9 mouse cellular contexts compared by ENCODE assay signal in the genomic region with DNA sequence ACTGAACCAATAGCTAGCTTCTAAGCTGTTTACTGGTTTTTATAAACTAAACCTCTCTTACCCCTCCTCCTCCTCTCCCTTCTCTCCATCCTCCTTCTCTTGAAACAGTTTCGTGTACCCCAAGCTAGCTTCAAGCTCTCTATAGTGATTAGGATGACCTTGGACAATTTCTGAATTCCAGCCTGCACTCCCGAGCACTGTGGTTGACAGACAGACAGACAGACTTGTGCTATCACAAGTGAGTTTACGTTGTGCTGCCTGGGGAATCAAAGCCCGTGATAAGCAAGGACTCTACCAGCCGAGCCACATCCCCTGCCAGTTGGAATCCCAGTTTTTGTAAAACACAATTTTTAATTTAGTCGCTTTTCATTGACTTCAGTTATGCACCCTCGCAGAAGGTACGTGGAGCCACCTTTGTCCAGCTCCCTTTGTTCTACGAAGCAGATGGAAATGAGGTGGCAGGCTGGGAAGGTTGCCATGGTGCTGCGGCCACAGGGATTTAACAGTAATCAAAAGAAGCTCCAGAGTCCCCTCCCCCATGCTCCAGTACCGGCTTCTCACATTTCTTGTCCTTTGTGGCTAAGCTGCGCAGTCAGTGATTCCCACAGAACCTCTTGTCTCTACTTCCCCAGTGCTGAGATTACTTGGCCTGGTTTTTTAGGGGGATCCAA. TPM values are rescaled to one million over a fixed set of nuclear protein-coding genes. Genes with fewer than 3 reads are reported as not detected.
A peak's percentile ranks its signal among the peaks of the same experiment; 100 is the strongest.
DNase-seq lines count a peak whose midpoint lies in the region; ATAC-seq and TF ChIP-seq lines count a peak whose summit lies in the region.
"Had no signal": no experiment of that assay in that cellular context is flagged by ENCODE, and none has a peak within 500 bp of the region (broad histone marks: within the 10 kb centered on the region; RNA-seq: fewer than 3 reads in every experiment).

No protein-coding gene starts in this region.

- no peak for DNase-seq in kidney, adult 18-20 months
- peak; percentile 58 to 70 for DNase-seq in adrenal gland, postnatal 36 days
- peak; percentile 92 for DNase-seq in forebrain, embryonic 11.5 days (ENCODE audit: low spot score)
- peak; percentile 87 for DNase-seq in kidney, postnatal 0 days (ENCODE audit: low spot score)
- peak; percentile 95 for DNase-seq in midbrain, embryonic 10.5 days (ENCODE audit: low spot score)
- no peak for DNase-seq in natural killer cell, adult 2 months (ENCODE audit: low spot score in 2 of 2)

- no peaks in the 10 kb centered on the region for H3K27me3 ChIP-seq in kidney, embryonic 15.5 days
- no peaks in the 10 kb centered on the region for H3K27me3 ChIP-seq in forebrain, embryonic 11.5 days (ENCODE audit: control insufficient read depth, insufficient read depth, low read length)
- no peaks in the 10 kb centered on the region for H3K27me3 ChIP-seq in kidney, postnatal 0 days (ENCODE audit: insufficient read depth, low read length)
- no peaks in the 10 kb centered on the region for H3K27me3 ChIP-seq in midbrain, embryonic 10.5 days (ENCODE audit: low read depth, poor library complexity, severe bottlenecking)
- no peaks in the 10 kb centered on the region for H3K27me3 ChIP-seq in stomach, embryonic 15.5 days (replicated peaks)

- peak; percentile 74 for ATAC-seq in kidney, embryonic 15.5 days (replicated peaks; ENCODE audit: low FRiP score)
- peak; percentile 94 for ATAC-seq in forebrain, embryonic 11.5 days (replicated peaks; ENCODE audit: low FRiP score)
- ATAC-seq in kidney, postnatal 0 days (replicated peaks; ENCODE audit: low FRiP score, low read depth) = no peak; the same call in 1 of the 2 replicates
- no peak for ATAC-seq in stomach, embryonic 15.5 days (ENCODE audit: insufficient read depth, low FRiP score, low read depth)

- WGBS in kidney, embryonic 15.5 days = 15% methylated on average over 12 of the region's 12 CpGs
- 2% methylated on average over 12 of the region's 12 CpGs for WGBS in forebrain, embryonic 11.5 days
- WGBS in kidney, postnatal 0 days = 22% methylated on average over 12 of the region's 12 CpGs
- 3% methylated on average over 12 of the region's 12 CpGs for WGBS in midbrain, embryonic 10.5 days
- 17% methylated on average over 12 of the region's 12 CpGs for whole genome bisulfite sequencing in stomach, embryonic 15.5 days

- no peaks in the 10 kb centered on the region for H3K36me3 ChIP-seq in kidney, embryonic 15.5 days
- no peaks in the 10 kb centered on the region for H3K36me3 ChIP-seq in forebrain, embryonic 11.5 days (ENCODE audit: control insufficient read depth, insufficient read depth, low read length)
- H3K36me3 ChIP-seq in kidney, postnatal 0 days (ENCODE audit: insufficient read depth, low read length) = no peaks in the 10 kb centered on the region
- H3K36me3 ChIP-seq in midbrain, embryonic 10.5 days = no peaks in the 10 kb centered on the region
- no peaks in the 10 kb centered on the region for H3K36me3 ChIP-seq in stomach, embryonic 15.5 days

- H3K4me2 ChIP-seq in kidney, embryonic 15.5 days = peak overlapping the region; percentile 34
- H3K4me2 ChIP-seq in forebrain, embryonic 11.5 days (ENCODE audit: low read depth, low read length, severe bottlenecking) = peak overlapping the region; percentile 37; the same call in 1 of the 2 replicates
- H3K4me2 ChIP-seq in kidney, postnatal 0 days (ENCODE audit: low read length) = 0 out of 2 replicates have a peak overlapping the region, but pooled peaks have one; percentile 13
- peak overlapping the region; percentile 24; the same call in 1 of the 2 replicates for H3K4me2 ChIP-seq in stomach, embryonic 15.5 days

- no peak for TF ChIP-seq CTCF in kidney, postnatal 0 days (IDR thresholded peaks at IDR 0.05; ENCODE audit: low read depth)

- H3K9ac ChIP-seq in kidney, embryonic 15.5 days = no peak overlapping the region
- H3K9ac ChIP-seq in forebrain, embryonic 11.5 days (ENCODE audit: low read length) = peak overlapping the region; percentile 63
- peak overlapping the region; percentile 37; the same call in 1 of the 2 replicates for H3K9ac ChIP-seq in kidney, postnatal 0 days (ENCODE audit: low read depth, low read length)
- H3K9ac ChIP-seq in stomach, embryonic 15.5 days = no peak overlapping the region

- peak overlapping the region; percentile 9 for H3K27ac ChIP-seq in kidney, embryonic 15.5 days
- peak overlapping the region; percentile 99 for H3K27ac ChIP-seq in forebrain, embryonic 11.5 days (ENCODE audit: low read depth, low read length)
- no peak overlapping the region for H3K27ac ChIP-seq in kidney, postnatal 0 days
- peak overlapping the region; percentile 97 for H3K27ac ChIP-seq in midbrain, embryonic 10.5 days (replicated peaks)
- H3K27ac ChIP-seq in stomach, embryonic 15.5 days = peak overlapping the region; percentile 49

- H3K4me3 ChIP-seq in kidney, embryonic 15.5 days (replicated peaks) = no peak overlapping the region
- no peak overlapping the region; the same call in 1 of the 2 replicates for H3K4me3 ChIP-seq in forebrain, embryonic 11.5 days (ENCODE audit: low read depth, low read length)
- H3K4me3 ChIP-seq in kidney, postnatal 0 days (replicated peaks; ENCODE audit: low read depth, low read length) = no peak overlapping the region
- peak overlapping the region; percentile 38 for H3K4me3 ChIP-seq in midbrain, embryonic 10.5 days
- no peak overlapping the region for H3K4me3 ChIP-seq in stomach, embryonic 15.5 days (replicated peaks)

- H3K9me3 ChIP-seq in kidney, embryonic 15.5 days (replicated peaks) = no peaks in the 10 kb centered on the region
- H3K9me3 ChIP-seq in forebrain, embryonic 11.5 days (ENCODE audit: control insufficient read depth, low read length) = peaks cover 3% of the 10 kb centered on the region; the same call in 1 of the 2 replicates
- no peaks in the 10 kb centered on the region for H3K9me3 ChIP-seq in kidney, postnatal 0 days (replicated peaks; ENCODE audit: low read length)
- H3K9me3 ChIP-seq in midbrain, embryonic 10.5 days (replicated peaks) = peaks cover 9% of the 10 kb centered on the region
- H3K9me3 ChIP-seq in stomach, embryonic 15.5 days = no peaks in the 10 kb centered on the region

- H3K4me1 ChIP-seq in kidney, embryonic 15.5 days = peaks cover 34% of the 10 kb centered on the region
- H3K4me1 ChIP-seq in forebrain, embryonic 11.5 days (replicated peaks; ENCODE audit: control insufficient read depth, insufficient read depth, low read length) = peaks cover 31% of the 10 kb centered on the region
- H3K4me1 ChIP-seq in kidney, postnatal 0 days (replicated peaks; ENCODE audit: insufficient read depth, low read length) = peaks cover 15% of the 10 kb centered on the region
- H3K4me1 ChIP-seq in midbrain, embryonic 10.5 days = peaks cover 77% of the 10 kb centered on the region
- H3K4me1 ChIP-seq in stomach, embryonic 15.5 days = peaks cover 15% of the 10 kb centered on the region; the same call in 1 of the 2 replicates

RNA-seq across cellular contexts. Expression of gene Tuba1a, which starts 15.3 kb away (rescaled TPM):
- 854 and 1,029 TPM in 2 replicates for polyA plus RNA-seq in kidney, embryonic 15.5 days (2015; fragmentation: Nextera tagmentation; extraction: Ambion mirVana)
- total RNA-seq in adrenal gland, postnatal 36 days (2021) = 100 to 1,000 TPM in 1 of 2 experiments, 10 to 100 TPM in 1; 87.9 to 123 TPM
- 5,083 and 5,852 TPM in 2 replicates for polyA plus RNA-seq in forebrain, embryonic 11.5 days (2014; fragmentation: Nextera tagmentation; extraction: Ambion mirVana)
- 460 and 537 TPM in 2 replicates for polyA plus RNA-seq in kidney, postnatal 0 days (2015; fragmentation: Nextera tagmentation; extraction: Ambion mirVana)
- 4,467 and 6,520 TPM in 2 replicates for polyA plus RNA-seq in midbrain, embryonic 10.5 days (2016; fragmentation: Nextera tagmentation; extraction: Ambion mirVana)
- polyA plus RNA-seq in stomach, embryonic 15.5 days (2015; fragmentation: Nextera tagmentation; extraction: Ambion mirVana) = 915 and 964 TPM in 2 replicates

RNA-seq across cellular contexts. Expression of gene Gm49450, which starts 15.5 kb away (rescaled TPM):
- not detected in 2 replicates for polyA plus RNA-seq in kidney, embryonic 15.5 days (2015; fragmentation: Nextera tagmentation; extraction: Ambion mirVana)
- not detected for total RNA-seq in adrenal gland, postnatal 36 days (2021)
- not detected in 2 replicates for polyA plus RNA-seq in forebrain, embryonic 11.5 days (2014; fragmentation: Nextera tagmentation; extraction: Ambion mirVana)
- polyA plus RNA-seq in kidney, postnatal 0 days (2015; fragmentation: Nextera tagmentation; extraction: Ambion mirVana) = not detected in 2 replicates
- not detected in 2 replicates for polyA plus RNA-seq in midbrain, embryonic 10.5 days (2016; fragmentation: Nextera tagmentation; extraction: Ambion mirVana)
- polyA plus RNA-seq in stomach, embryonic 15.5 days (2015; fragmentation: Nextera tagmentation; extraction: Ambion mirVana) = not detected in 2 replicates
- total RNA-seq: left cerebral cortex, postnatal 14 days had no signal

RNA-seq across cellular contexts. Expression of gene Tuba1b, which starts 34.5 kb away (rescaled TPM):
- polyA plus RNA-seq in kidney, embryonic 15.5 days (2015; fragmentation: Nextera tagmentation; extraction: Ambion mirVana) = 1,698 and 1,797 TPM in 2 replicates
- 100 to 1,000 TPM; 252 to 276 TPM for total RNA-seq in adrenal gland, postnatal 36 days (2021)
- 2,366 and 2,605 TPM in 2 replicates for polyA plus RNA-seq in forebrain, embryonic 11.5 days (2014; fragmentation: Nextera tagmentation; extraction: Ambion mirVana)
- 903 and 1,010 TPM in 2 replicates for polyA plus RNA-seq in kidney, postnatal 0 days (2015; fragmentation: Nextera tagmentation; extraction: Ambion mirVana)
- polyA plus RNA-seq in midbrain, embryonic 10.5 days (2016; fragmentation: Nextera tagmentation; extraction: Ambion mirVana) = 2,448 and 2,588 TPM in 2 replicates
- polyA plus RNA-seq in stomach, embryonic 15.5 days (2015; fragmentation: Nextera tagmentation; extraction: Ambion mirVana) = 1,197 and 1,299 TPM in 2 replicates

RNA-seq across cellular contexts. Expression of gene Lmbr1l, which starts 50.8 kb away (rescaled TPM):
- polyA plus RNA-seq in kidney, embryonic 15.5 days (2015; fragmentation: Nextera tagmentation; extraction: Ambion mirVana) = 16.4 and 17.6 TPM in 2 replicates
- 10 to 100 TPM; 14.0 to 15.5 TPM for total RNA-seq in adrenal gland, postnatal 36 days (2021)
- polyA plus RNA-seq in forebrain, embryonic 11.5 days (2014; fragmentation: Nextera tagmentation; extraction: Ambion mirVana) = 8.7 and 9.4 TPM in 2 replicates
- polyA plus RNA-seq in kidney, postnatal 0 days (2015; fragmentation: Nextera tagmentation; extraction: Ambion mirVana) = 11.6 and 13.0 TPM in 2 replicates
- polyA plus RNA-seq in midbrain, embryonic 10.5 days (2016; fragmentation: Nextera tagmentation; extraction: Ambion mirVana) = 24.7 and 28.6 TPM in 2 replicates
- 14.5 TPM in 2 replicates for polyA plus RNA-seq in stomach, embryonic 15.5 days (2015; fragmentation: Nextera tagmentation; extraction: Ambion mirVana)

Comparison
In these comparisons a context has a peak if more than half of its experiments do, and no peak if none do; other contexts are left out.
1. ATAC-seq: peak in kidney, embryonic 15.5 days (single experiment) and forebrain, embryonic 11.5 days (single experiment); none in kidney, postnatal 0 days (single experiment) and stomach, embryonic 15.5 days (single experiment).
2. H3K9ac ChIP-seq: peak in forebrain, embryonic 11.5 days (single experiment) and kidney, postnatal 0 days (single experiment); none in kidney, embryonic 15.5 days (single experiment) and stomach, embryonic 15.5 days (single experiment).
3. DNase-seq: peak in adrenal gland, postnatal 36 days (2 of 2), forebrain, embryonic 11.5 days (single experiment), kidney, postnatal 0 days (single experiment) and midbrain, embryonic 10.5 days (single experiment); none in kidney, adult 18-20 months (single experiment) and natural killer cell, adult 2 months (0 of 2).
4. Peak in every context shown above with its lines, with median percentiles within 50 percentile points of each other: H3K4me2 ChIP-seq.